ENCODE assay signal across 15 mouse cellular contexts in the genomic region with DNA sequence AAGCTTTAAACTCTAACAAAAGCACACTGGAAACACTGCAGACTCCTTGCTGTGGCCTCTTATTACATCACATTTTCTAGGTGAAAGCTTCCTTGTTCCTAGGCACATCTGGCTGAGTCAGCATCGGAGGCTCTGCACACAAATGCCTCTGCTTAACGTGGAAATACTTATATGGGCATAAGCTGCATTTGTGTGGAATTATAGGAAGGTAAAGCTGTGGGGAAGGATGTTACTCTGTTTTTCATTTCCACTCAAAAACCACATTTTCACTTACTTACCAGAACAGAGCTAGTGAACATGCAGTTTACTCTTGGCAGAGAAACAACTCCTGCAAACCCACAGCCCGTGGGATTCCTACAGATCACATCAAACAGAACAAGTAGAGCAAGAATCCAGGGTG.
DNase-seq lines count a peak whose midpoint lies in the region; ATAC-seq and TF ChIP-seq lines count a peak whose summit lies in the region.
"Had no signal": no experiment of that assay in that cellular context is flagged by ENCODE, and none has a peak within 500 bp of the region (broad histone marks: within the 10 kb centered on the region; RNA-seq: fewer than 3 reads in every experiment).

No protein-coding gene starts in this region.

- no peaks in the 10 kb centered on the region for H3K4me1 ChIP-seq in kidney, postnatal 0 days (replicated peaks; ENCODE audit: insufficient read depth, low read length)
- H3K4me1 ChIP-seq in ES-E14 (ENCODE audit: control insufficient read depth in 2 of 2, insufficient read depth in 2 of 2, low read length in 2 of 2, poor library complexity in 1 of 2): no peaks in the 10 kb centered on the region
- H3K4me1 ChIP-seq in intestine, postnatal 0 days (replicated peaks; ENCODE audit: control insufficient read depth, insufficient read depth, low read length): no peaks in the 10 kb centered on the region; the same call in 1 of the 2 replicates
- H3K4me1 ChIP-seq: hindbrain, embryonic 10.5 days; liver, embryonic 15.5 days; neural tube, embryonic 12.5 days had no signal

- ATAC-seq in kidney, postnatal 0 days (replicated peaks; ENCODE audit: low FRiP score, low read depth): no peak
- peak; percentile 92 for ATAC-seq in intestine, postnatal 0 days

- no peak for TF ChIP-seq CTCF in kidney, postnatal 0 days (IDR thresholded peaks at IDR 0.05; ENCODE audit: low read depth)
- TF ChIP-seq CTCF in brain, embryonic 14.5 days (IDR thresholded peaks at IDR 0.05; ENCODE audit: borderline replicate concordance, extremely low read depth, insufficient read depth, insufficient read length): no peak
- TF ChIP-seq CTCF in intestine, postnatal 0 days (IDR thresholded peaks at IDR 0.05; ENCODE audit: low read depth): no peak

- no peak for TF ChIP-seq POLR2A in brain, embryonic 14.5 days (IDR thresholded peaks at IDR 0.05; ENCODE audit: borderline replicate concordance, extremely low read depth, insufficient read depth, insufficient read length, poor library complexity, severe bottlenecking)

- H3K9me3 ChIP-seq in kidney, postnatal 0 days (replicated peaks; ENCODE audit: low read length): no peaks in the 10 kb centered on the region
- H3K9me3 ChIP-seq in ES-E14 (ENCODE audit: control insufficient read depth, insufficient read depth, low read depth, low read length): no peaks in the 10 kb centered on the region
- H3K9me3 ChIP-seq in intestine, postnatal 0 days (ENCODE audit: control insufficient read depth): no peaks in the 10 kb centered on the region
- H3K9me3 ChIP-seq: hindbrain, embryonic 10.5 days; liver, embryonic 15.5 days; neural tube, embryonic 12.5 days had no signal

- no peaks in the 10 kb centered on the region for H3K27me3 ChIP-seq in kidney, postnatal 0 days (ENCODE audit: insufficient read depth, low read length)
- no peaks in the 10 kb centered on the region for H3K27me3 ChIP-seq in intestine, postnatal 0 days (replicated peaks; ENCODE audit: control insufficient read depth, insufficient read depth, low read length)
- H3K27me3 ChIP-seq: liver, embryonic 15.5 days; neural tube, embryonic 12.5 days had no signal

- H3K9ac ChIP-seq in kidney, postnatal 0 days (ENCODE audit: low read depth, low read length): no peak overlapping the region
- H3K9ac ChIP-seq in ES-E14 (ENCODE audit: insufficient read depth, low read depth, low read length, poor library complexity, severe bottlenecking): no peak overlapping the region
- H3K9ac ChIP-seq in intestine, postnatal 0 days (ENCODE audit: low read depth, low read length): no peak overlapping the region
- H3K9ac ChIP-seq: liver, embryonic 15.5 days; neural tube, embryonic 12.5 days had no signal

- intact Hi-C loops in heart, postnatal 25 days (cut with DNase I): no loop called here

- WGBS in kidney, postnatal 0 days: 40% methylated on average over 3 of the region's 3 CpGs
- 12% methylated on average over 3 of the region's 3 CpGs for WGBS in intestine, postnatal 0 days

- no peak overlapping the region for H3K4me2 ChIP-seq in kidney, postnatal 0 days (ENCODE audit: low read length)
- no peak overlapping the region; the same call in 1 of the 2 replicates for H3K4me2 ChIP-seq in intestine, postnatal 0 days (replicated peaks; ENCODE audit: low read depth)
- H3K4me2 ChIP-seq: liver, embryonic 15.5 days; neural tube, embryonic 12.5 days had no signal

- no peaks in the 10 kb centered on the region for H3K36me3 ChIP-seq in kidney, postnatal 0 days (ENCODE audit: insufficient read depth, low read length)
- H3K36me3 ChIP-seq in ES-E14 (ENCODE audit: control insufficient read depth, insufficient read depth, low read length, poor library complexity, severe bottlenecking): no peaks in the 10 kb centered on the region
- no peaks in the 10 kb centered on the region for H3K36me3 ChIP-seq in intestine, postnatal 0 days (ENCODE audit: control insufficient read depth, insufficient read depth)
- H3K36me3 ChIP-seq: hindbrain, embryonic 10.5 days; liver, embryonic 15.5 days; neural tube, embryonic 12.5 days had no signal

- DNase-seq in kidney, postnatal 0 days (ENCODE audit: low spot score): peak; percentile 25
- DNase-seq in kidney, adult 8-10 months: no peak
- DNase-seq in ES-E14 (ENCODE audit: low read depth, low spot score): no peak
- peak; percentile 52 for DNase-seq in brain, embryonic 14.5 days (ENCODE audit: low read depth)
- no peak for DNase-seq in ovary, adult 18-20 months (ENCODE audit: low spot score)
- DNase-seq in adrenal gland, postnatal 14 days: no peak
- no peak for DNase-seq in heart, postnatal 25 days (ENCODE audit: low spot score)
- DNase-seq: cerebellum, adult 2 months; heart, adult 18-20 months; right cerebral cortex, postnatal 25 days; thymus, postnatal 4 days had no signal

- no peak overlapping the region for H3K4me3 ChIP-seq in kidney, postnatal 0 days (replicated peaks; ENCODE audit: low read depth, low read length)
- no peak overlapping the region for H3K4me3 ChIP-seq in ES-E14 (ENCODE audit: insufficient read depth in 1 of 2, low read depth in 1 of 2, low read length in 2 of 2, poor library complexity in 1 of 2, severe bottlenecking in 1 of 2)
- no peak overlapping the region for H3K4me3 ChIP-seq in intestine, postnatal 0 days (ENCODE audit: low read depth, low read length)
- H3K4me3 ChIP-seq: hindbrain, embryonic 10.5 days; liver, embryonic 15.5 days; neural tube, embryonic 12.5 days had no signal

- H3K27ac ChIP-seq in kidney, postnatal 0 days: 0 out of 2 replicates have a peak overlapping the region, but pooled peaks have one; percentile 13
- H3K27ac ChIP-seq in ES-E14 (ENCODE audit: insufficient read depth, low read depth, low read length, poor library complexity, severe bottlenecking): no peak overlapping the region
- H3K27ac ChIP-seq in intestine, postnatal 0 days (ENCODE audit: low read depth, low read length): peak overlapping the region; percentile 51
- H3K27ac ChIP-seq: hindbrain, embryonic 10.5 days; liver, embryonic 15.5 days; neural tube, embryonic 12.5 days had no signal

- in situ Hi-C loops in ES-E14 (cut with MboI; ENCODE audit: low sequenced_read_pairs in 2 of 2, unreplicated experiment in 2 of 2): no loop called here

TF ChIP-seq in ES-E14, 5 proteins besides CTCF, POLR2A, EP300 and RAD21:
- peak; percentile 56; the same call in 1 of the 2 replicates for TF ChIP-seq MAFK (IDR thresholded peaks at IDR 0.05; ENCODE audit: insufficient read depth, low read depth, low read length)
- no peak for TF ChIP-seq ZC3H11A (IDR thresholded peaks at IDR 0.05; ENCODE audit: borderline replicate concordance, low read depth, low read length)

Comparison
In these comparisons a context has a peak if more than half of its experiments do, and no peak if none do; other contexts are left out.
1. DNase-seq: peak in kidney, postnatal 0 days (single experiment) and brain, embryonic 14.5 days (single experiment); none in kidney, adult 8-10 months (0 of 2), ES-E14 (single experiment), ovary, adult 18-20 months (single experiment), adrenal gland, postnatal 14 days (single experiment) and heart, postnatal 25 days (single experiment).